Mouse (Mus musculus) liver, adult (tissue): ENCODE results near the gene Eed.

ENCODE experiments used
- GATA4 ChIP-seq: IDR thresholded peaks from 2 replicates; pipeline ENCODE4 v1.6.1; 2014; ENCODE audit warnings: mild to moderate bottlenecking, low read length; ENCODE audit not compliant: insufficient replicate concordance

The Eed gene

DNA sequence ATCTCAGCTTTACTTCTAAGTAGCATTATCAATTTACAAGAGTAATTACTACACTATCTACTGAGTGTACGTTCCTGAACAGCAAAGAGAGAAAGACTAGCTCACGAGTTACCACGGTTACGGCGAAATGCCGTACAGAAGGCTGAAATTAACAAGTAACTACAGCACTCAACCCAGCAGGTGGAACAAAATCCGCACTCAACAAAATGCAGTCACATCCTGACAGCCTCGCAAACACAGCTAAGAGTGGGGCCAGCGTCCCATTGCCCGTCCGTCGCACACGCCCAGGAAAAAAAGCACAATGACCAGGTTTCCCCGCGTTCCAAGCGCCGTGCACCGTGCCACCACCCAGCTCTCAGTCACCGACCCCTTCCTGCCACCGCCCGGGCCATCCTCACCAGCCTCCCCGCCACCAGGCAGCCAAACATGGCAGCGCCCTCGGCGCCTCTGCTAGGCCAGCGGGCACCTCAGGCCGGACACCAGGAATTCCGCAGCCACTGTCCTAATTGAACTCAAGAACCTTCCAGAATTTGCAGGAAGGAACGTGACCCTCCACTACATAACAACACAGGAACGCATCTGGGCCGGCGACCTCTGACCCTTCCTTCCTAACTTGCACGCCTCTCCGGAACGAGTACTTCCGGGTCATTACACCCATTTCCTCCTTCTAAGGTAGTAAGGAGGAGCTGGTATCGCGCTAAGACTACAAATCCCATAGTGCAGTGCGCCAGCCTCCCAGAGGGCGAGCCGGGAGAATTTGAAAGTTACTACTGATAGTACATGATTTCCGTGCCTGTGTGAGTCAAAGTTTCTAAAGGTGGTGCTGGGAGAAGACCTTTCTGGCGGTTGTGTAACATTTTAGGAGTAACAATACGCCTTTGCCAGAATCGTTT lies 40.0 kb downstream of the Eed start, which contains the start of gene Hikeshi:
Gene Hikeshi, minus strand, starts transcription at position 634 of the 893 bp plus-strand sequence.
- TF ChIP-seq GATA4, result no peak

DNA sequence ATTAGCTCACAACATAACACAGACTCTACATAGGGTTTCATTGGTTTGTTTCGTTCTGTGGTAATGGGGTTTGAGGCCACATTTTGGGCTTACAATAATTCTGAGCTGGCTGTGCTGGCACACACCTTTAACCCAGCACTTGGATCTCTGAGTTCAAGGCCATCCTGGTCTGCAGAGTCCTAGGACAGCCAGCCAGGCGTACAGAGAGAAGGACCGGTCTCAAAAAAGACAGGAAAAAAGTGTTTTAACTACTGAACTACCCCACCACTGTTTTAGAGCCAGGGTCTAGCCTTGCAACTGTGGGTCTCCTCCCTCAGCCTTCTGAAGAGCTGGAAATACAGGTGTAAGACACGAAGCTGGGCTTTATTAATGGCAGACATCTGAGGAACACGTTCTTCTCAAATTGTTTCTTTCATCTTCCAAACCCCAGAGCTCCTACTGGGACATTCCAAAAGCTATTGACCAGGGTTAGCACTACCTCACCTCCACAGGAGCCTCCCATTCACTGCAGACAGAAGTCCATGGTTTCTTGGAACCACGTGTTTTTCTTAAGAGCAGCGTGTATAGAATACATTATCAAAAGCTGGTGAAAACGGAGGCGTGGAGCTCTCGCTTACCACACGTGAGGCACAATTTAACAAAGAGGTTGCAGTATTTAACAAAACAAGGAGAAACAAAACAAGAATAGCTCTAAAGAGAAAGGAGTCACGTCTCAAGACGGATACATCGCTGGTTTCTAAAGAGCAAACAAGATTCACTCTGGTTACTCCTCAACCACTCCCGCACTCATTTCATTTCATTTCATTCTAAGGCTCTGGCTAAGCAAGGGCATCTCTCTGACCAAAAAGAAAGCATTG lies 41.1 kb downstream of the Eed start:
- TF ChIP-seq GATA4, result no peak

DNA sequence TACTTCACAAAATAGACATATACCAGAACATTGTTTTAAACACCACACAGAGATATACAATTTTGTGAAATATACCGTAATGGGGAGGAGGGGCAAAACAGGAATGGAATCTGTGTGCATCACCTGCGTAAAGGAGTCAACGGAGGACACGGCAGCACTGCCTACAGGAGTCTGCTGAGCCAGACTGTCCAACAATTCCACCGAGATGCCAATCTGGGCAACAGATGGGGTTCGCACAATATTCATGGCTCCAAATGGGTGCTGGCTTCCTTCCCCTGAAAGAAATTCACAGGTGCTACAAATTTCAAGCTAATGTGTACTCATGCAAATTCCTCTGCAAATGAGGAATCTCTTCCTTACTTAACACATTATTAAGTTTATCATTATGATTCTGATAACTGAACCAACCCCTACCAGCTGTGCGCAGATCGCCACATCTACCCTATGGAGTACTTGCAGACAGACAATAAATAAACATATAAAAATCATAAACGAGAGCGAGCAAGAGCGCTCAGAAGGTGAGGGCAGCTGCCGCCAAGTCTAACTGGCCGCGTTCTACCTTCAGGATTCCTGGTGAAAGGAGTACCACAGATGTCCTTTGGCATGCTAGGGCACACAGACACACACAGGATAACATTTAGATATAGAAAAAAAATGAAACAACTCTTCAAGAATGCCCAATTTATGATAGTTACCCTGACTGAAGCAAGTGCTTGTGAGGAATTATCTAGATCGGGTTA lies 57.2 kb downstream of the Eed start:
- TF ChIP-seq GATA4, result no peak

DNA sequence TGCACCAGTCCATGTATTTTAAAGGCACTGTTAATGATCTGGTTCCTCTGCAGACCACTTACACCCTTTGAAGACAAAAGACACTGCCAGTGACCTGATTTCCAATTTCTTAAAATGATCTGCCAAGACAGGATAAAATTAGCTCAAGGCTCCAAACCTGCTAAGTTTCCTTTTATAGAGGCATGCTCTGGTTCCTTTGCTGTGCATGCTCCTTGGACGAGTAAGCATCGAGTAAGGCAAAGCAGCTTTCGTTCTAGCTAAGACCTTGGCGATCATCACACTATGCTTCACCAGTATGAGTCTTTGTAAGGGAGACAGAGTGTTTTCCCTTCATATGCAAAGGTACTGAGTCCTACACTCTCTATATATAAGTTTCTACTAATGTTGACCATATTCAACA lies 63.0 kb downstream of the Eed start:
- no peak for TF ChIP-seq GATA4

DNA sequence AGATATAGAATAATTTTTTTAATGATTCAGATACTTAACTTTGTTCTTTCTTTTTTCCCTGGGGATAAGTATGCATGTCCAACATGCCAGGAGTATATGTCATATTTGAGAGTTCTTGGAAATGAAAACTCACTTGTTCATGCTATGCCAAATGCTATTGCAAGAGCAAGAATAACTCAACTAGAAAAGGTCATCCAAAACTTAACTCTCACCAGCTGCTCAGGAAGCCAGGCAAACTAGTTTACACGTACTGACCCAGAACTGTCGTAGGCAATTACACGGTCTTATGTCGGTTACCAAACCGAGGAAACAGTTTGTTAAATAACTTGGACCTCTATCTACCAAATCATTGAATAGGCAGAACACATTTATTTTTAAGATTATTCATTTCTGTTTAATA lies 64.1 kb downstream of the Eed start:
- TF ChIP-seq GATA4, result no peak

DNA sequence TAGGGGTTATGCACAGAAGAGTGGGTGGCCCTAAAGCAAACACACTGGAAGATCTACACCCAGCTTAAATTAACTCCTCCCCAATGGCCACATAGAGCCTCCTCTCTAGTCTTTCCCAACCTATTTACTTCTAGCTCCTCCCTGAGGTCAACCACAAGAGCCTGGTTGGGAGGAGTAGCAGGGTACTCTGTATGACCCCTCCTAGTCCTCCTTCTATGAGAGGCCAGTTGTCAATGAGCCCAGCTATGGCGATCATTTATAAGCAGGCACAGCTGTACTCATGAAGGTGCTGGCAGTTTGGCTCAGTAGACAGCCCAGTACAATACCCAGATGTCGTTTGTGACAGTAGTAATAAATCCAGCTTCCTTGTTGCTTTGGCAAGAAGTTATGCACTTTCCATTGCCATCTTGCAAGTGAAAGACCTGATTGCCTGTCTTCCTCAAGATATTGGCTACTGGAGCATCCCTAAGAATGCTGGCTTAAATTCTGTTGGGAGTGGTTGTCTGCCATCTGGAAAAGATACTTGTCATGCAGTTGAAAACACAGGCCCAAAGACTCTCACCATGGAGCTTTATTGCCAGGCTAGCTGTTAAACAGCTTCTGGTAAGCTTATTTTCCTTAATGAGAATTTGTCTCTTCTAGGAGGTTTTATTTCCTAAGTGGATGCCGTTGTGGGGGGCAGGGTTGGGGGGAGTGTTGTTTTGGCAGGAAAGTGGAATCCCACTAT lies 67.2 kb downstream of the Eed start:
- TF ChIP-seq GATA4, result no peak

DNA sequence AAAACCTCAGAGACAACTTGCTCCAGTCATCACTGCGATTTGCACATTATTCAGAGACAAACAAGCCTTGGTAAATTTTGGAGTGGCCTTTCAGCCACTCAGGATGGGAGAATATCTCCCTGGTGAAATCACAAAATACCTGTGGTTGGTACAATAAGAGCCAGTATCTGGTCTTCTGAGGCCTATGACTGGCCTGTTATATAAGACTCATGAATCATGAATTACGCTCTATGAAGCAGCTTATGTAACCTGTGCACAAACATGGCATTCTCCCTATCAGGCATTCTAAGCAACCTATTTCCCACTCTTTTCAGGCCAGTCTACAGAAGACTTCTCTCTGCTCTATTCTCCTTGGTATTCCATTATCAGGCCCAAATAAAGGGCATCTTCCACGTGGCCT lies 68.4 kb downstream of the Eed start:
- TF ChIP-seq GATA4, result no peak

DNA sequence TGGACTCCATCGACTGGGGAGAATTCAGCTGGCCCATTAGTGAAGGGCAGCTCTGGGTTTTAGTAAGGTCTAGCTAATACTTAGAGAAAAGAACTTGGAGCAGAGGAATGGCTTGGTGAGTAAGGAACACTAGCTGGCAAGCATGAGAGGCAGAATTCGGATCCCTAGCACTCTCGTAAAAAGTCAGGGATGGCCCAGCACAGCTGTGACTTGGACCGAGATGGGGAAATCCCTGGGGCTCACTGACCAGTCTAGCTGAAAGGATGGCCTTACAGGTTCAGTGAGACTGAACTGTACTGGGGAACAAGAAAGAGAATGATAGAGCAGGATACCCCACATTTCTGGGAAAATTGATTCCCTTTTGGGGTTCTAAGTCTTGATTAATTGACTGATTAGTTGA lies 71.1 kb downstream of the Eed start:
- TF ChIP-seq GATA4, result no peak

DNA sequence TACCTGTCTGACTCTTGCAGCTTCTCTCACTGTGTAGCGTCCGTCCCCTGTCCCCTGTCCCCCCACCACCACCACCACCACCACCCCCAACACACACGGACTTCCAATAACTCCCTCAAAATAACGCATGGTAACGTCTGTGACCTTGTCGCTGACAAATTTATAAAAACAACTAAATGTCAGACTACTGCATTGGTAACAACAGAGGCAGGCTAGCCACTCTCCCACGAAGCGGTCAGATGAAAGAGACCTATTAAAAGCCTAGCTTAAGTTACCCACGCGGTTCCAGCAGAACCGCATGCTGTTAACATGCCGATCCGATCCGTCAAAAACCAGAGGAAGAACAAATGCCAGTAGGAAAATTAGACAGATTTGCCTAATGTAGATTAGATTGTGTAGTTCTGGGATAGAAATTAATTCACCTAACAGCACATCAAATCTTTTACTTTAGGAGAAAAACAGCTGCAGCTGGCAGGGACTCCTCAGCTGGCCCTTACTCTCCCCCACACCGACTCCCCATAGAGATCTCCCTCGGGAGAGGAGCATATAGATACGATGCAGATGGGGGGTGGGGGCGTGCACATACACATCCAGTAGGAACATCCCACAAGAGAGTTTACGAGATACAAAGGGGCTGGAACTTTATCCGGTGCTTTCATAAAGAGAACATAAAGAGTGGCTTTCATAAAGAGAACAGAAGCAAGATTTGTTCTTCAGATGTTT lies 71.7 kb downstream of the Eed start:
- no peak for TF ChIP-seq GATA4

DNA sequence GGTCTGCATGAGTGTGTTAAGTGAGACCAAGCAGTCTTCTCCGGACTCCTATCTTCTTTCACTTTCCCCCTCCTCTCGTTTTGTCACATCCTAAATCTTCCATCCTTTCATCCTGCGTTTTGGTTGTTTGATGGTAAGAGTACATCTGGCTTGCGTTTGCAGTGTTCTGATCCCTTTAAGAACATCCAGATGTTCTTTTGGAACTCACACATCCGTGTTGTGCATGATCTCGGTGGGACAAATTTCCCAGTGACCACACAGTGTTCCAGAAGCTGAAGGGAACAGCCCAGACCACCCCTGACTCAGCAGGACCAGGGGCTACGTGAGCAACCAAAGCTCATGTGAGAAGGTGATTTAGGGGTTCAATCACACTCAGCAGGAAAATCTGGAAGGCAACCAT lies 72.4 kb downstream of the Eed start:
- TF ChIP-seq GATA4, result no peak

DNA sequence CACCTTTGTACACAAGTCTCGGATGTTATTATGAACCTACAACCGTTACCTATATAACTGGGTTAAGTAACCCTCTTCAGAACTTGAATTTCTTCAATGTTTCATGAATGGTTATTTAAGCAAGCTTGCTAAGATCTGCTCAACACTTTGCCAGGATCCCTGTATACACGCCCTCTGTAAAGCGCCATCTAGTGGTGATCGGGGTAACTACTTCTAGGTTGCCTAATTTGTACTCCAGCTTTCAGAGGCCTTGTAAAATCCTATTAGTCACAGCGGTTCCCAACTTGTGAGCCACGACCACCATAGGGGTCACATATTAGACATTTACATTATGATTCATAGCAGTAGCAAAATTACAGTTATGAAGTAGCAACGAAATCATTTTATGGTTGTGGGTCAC lies 72.8 kb downstream of the Eed start:
- TF ChIP-seq GATA4, result no peak
